Mouse (Mus musculus): ENCODE measurements at regions not wholly inside any gene's neighbourhood (a gene's known extent, or its start where the extent isn't known, plus 50 kb on each side); places are given as distances from the start of the nearest gene placed in this dataset.

DNA sequence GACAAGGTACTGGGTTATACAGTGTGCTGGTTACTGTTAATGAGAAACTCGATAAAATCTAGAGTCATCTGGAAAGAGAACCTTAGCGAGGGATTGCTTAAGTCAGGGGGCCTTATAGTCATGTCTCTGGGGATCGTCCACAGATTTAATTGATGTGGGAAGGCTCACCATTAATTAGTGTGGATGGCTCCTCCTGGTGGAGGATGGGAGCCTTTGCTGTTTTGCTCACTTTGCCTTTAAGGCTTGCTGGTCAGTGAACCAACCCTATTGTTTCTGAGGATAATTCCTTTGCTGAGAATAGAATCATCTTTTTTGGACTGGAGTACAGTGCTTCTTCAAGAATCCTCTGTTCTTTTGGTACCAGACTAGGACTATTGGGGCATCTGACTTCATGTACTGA, 139.3 kb downstream of the Sec23ip start:
- TF ChIP-seq POLR2A (IDR thresholded peaks at IDR 0.05; ENCODE audit: extremely low read depth, insufficient read depth, low read length) (no peak), CTCF (IDR thresholded peaks at IDR 0.05; ENCODE audit: extremely low read depth, insufficient read depth, low read length) (no peak)

All from cortical plate, adult 2 months (tissue).